Mouse (Mus musculus) limb, embryonic 15.5 days (tissue): ENCODE results near the gene Fcgr3. TPM values are rescaled to one million over a fixed set of nuclear protein-coding genes. Genes with fewer than 3 reads are reported as not detected.
A peak's percentile ranks its signal among the peaks of the same experiment; 100 is the strongest.
"Not testable (repeated sequence)": the region's sequence is repeated elsewhere in the genome, so short reads cannot be mapped to it uniquely, and the experiment has no call there.

Experiments
- ATAC-seq: fragments of 200-750 bp; cut with Nextera tagmentation; 2 replicates; pipeline ENCODE4 v1.8.0; 2017; ENCODE audit warnings: low read depth, moderate TSS enrichment; ENCODE audit not compliant: insufficient number of reproducible peaks, low FRiP score, low TSS enrichment
- H3K27ac ChIP-seq: fragments of 300-500 bp; sonication (generic); 2 replicates; pipeline ENCODE4 v1.5.1; 2015; ENCODE audit warnings: moderate library complexity, mild to moderate bottlenecking, inconsistent platforms
- H3K27me3 ChIP-seq: fragments of 300-500 bp; sonication (generic); 2 replicates; pipeline ENCODE4 v1.6.1; 2015; ENCODE audit warnings: inconsistent platforms
- H3K36me3 ChIP-seq: fragments of 300-500 bp; sonication (generic); 2 replicates; pipeline ENCODE4 v1.6.1; 2015; ENCODE audit warnings: inconsistent platforms
- H3K4me1 ChIP-seq: fragments of 300-500 bp; sonication (generic); 2 replicates; pipeline ENCODE4 v1.6.1; 2015; ENCODE audit warnings: inconsistent platforms
- H3K4me2 ChIP-seq: fragments of 300-500 bp; sonication (generic); 2 replicates; pipeline ENCODE4 v1.6.1; 2015; ENCODE audit warnings: mild to moderate bottlenecking, inconsistent platforms
- H3K4me3 ChIP-seq: fragments of 300-500 bp; sonication (generic); 2 replicates; pipeline ENCODE4 v1.5.1; 2015; ENCODE audit warnings: mild to moderate bottlenecking, inconsistent platforms
- H3K9ac ChIP-seq: fragments of 300-500 bp; sonication (generic); 2 replicates; pipeline ENCODE4 v1.6.1; 2015; ENCODE audit warnings: inconsistent platforms
- H3K9me3 ChIP-seq: fragments of 300-500 bp; sonication (generic); 2 replicates; pipeline ENCODE4 v1.6.1; 2016; ENCODE audit warnings: inconsistent platforms
- WGBS: fragments of 180-500 bp; shearing (Covaris S2); methylation state at CpG from one replicate; pipeline ENCODE4 v1.1.7; 2015; 5-methylcytosine and 5-hydroxymethylcytosine counted together
- polyA plus RNA-seq: library from polyadenylated mRNA; unstranded; fragments of >200 nt; fragmentation: Nextera tagmentation; extraction: Ambion mirVana; gene quantifications from 2 replicates; pipeline ENCODE4 v1.2.1, GENCODE M21; 2015

Fcgr3 gene
- polyA plus RNA-seq: 25.9 and 32.2 TPM in 2 replicates

- not testable (repeated sequence) for H3K9ac ChIP-seq, H3K27ac ChIP-seq, H3K36me3 ChIP-seq, H3K9me3 ChIP-seq
- WGBS: 1% methylated on average over 44 of the region's 75 CpGs
- peaks cover 11% of the 10 kb centered on the region for H3K4me1 ChIP-seq
- peaks cover 39% of the 10 kb centered on the region for H3K27me3 ChIP-seq
- H3K4me3 ChIP-seq: peak within 1 kb of the TSS; percentile 37
- H3K4me2 ChIP-seq: peak within 1 kb of the TSS; percentile 48
- peak; percentile 53 for ATAC-seq
Measured at GRCm38 (mm10) chr1:171064491-171065242, at the start of gene Fcgr3. TSS of gene Fcgr3 (minus strand) at chr1:171064935.

GRCm38 (mm10) chr1:171113873-171114299 is 49.2 kb upstream of the Fcgr3 start, which contains the start of gene Cfap126:
TSS of gene Cfap126 (plus strand) at chr1:171113918.
- Histone ChIP-seq H3K27me3 (no peaks in the 10 kb centered on the region), H3K9ac (peak within 1 kb of the TSS; percentile 65), H3K4me1 (peaks cover 19% of the 10 kb centered on the region), H3K4me3 (peak within 1 kb of the TSS; percentile 54), H3K36me3 (no peaks in the 10 kb centered on the region), H3K27ac (peak within 1 kb of the TSS; percentile 80), H3K4me2 (peak within 1 kb of the TSS; percentile 68), H3K9me3 (no peaks in the 10 kb centered on the region)
- no peak for ATAC-seq
- WGBS: under 1% methylated on average over 24 of the region's 24 CpGs

DNA sequence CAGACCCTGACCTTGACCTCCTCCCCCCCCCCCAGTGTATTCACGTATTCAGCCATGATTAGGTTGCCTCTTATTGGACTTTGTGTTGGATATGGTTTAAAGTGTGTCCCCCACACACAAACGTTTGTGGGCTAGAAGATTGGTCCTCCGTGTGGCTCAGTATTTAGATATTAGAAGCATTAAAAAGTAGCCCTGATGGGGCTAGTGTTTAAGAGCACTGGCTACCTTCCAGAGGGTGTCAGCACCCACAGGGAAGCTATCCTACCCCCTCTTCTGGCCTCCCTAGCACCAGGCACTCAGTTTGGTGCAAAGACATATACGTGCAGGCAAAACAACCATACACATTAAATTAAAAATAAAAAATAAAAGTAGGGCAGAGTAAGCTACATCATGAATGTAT is 48.3 kb upstream of the Fcgr3 start:
- no peak overlapping the region for H3K4me3 ChIP-seq
- H3K27me3 ChIP-seq: no peaks in the 10 kb centered on the region
- ATAC-seq: no peak
- H3K9ac ChIP-seq: no peak overlapping the region
- H3K9me3 ChIP-seq: no peaks in the 10 kb centered on the region
- peaks cover 19% of the 10 kb centered on the region for H3K4me1 ChIP-seq
- H3K36me3 ChIP-seq: no peaks in the 10 kb centered on the region
- H3K4me2 ChIP-seq: peak overlapping the region; percentile 68; the same call in 1 of the 2 replicates
- H3K27ac ChIP-seq: no peak overlapping the region
- WGBS: 70% methylated on average over 4 of the region's 4 CpGs

DNA sequence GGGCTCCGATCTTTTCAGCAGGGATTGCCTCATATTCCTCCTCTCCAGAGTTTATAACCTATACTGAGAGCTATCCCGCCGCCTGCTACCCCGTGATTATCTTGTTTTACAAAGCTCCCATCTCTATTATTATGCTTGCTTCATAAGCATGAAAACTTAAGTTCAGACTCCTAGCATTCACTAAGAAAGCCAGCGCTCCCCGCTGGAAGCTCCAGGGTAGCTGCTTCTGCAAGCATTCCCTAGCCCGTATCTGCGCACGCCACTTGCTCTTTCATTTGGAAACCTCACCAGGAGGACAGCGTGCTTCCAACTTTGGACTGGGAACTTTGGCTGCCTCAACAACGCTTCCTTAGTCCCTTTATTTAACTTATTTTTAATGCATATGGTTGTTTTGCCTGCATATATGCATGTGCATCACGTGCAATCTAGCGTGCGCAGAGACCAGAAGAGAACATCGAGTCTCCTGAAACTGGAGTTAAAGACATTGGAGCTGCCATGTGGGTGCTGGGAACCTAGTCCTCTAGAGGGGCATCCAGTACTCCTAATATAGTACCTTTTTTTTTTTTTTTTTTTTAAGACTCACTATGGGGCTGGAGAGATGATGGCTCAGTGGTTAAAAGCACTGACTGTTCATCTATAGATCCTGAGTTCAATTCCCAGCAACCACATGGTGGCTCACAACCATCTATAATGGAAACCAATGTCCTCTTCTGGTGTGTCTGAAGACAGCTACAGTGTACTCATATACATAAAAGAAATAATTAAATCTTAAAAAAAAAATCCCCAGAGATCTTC is 47.2 kb upstream of the Fcgr3 start:
- Histone ChIP-seq H3K9ac (0 out of 2 replicates have a peak overlapping the region, but pooled peaks have one; percentile 33), H3K27ac (peak overlapping the region; percentile 85), H3K36me3 (no peaks in the 10 kb centered on the region), H3K27me3 (no peaks in the 10 kb centered on the region), H3K9me3 (no peaks in the 10 kb centered on the region), H3K4me2 (peak overlapping the region; percentile 57), H3K4me3 (peak overlapping the region; percentile 56), H3K4me1 (peaks cover 19% of the 10 kb centered on the region)
- ATAC-seq: no peak
- 2% methylated on average over 15 of the region's 15 CpGs for WGBS

- Histone ChIP-seq H3K9ac (0 out of 2 replicates have a peak overlapping the region, but pooled peaks have one; percentile 33), H3K4me1 (peaks cover 19% of the 10 kb centered on the region), H3K9me3 (no peaks in the 10 kb centered on the region), H3K27ac (peak overlapping the region; percentile 85), H3K4me2 (peak overlapping the region; percentile 57), H3K4me3 (peak overlapping the region; percentile 56), H3K36me3 (no peaks in the 10 kb centered on the region), H3K27me3 (no peaks in the 10 kb centered on the region)
- under 1% methylated on average over 38 of the region's 38 CpGs for WGBS
- ATAC-seq: peak; percentile 90
Measured at GRCm38 (mm10) chr1:171111020-171111780, 46.5 kb upstream of the Fcgr3 start.

DNA sequence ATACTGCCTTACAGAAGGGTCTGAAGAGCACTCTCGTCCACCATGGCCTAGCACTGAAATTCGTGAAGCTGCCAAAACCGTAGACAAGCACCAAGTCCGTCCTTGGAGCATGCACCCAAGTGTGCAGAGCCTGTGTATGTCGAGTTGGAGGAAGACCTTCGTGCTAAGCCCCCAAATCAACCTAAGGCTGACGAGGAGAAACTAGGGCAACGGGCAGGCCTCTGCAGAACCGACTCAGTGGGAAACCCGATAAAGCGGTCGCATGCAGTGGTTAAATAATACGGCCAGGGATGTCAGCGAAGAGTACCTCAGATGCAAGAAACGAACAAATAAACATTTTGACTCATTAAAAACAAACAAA is 45.9 kb upstream of the Fcgr3 start:
- H3K4me1 ChIP-seq: peaks cover 19% of the 10 kb centered on the region
- peak overlapping the region; percentile 56 for H3K4me3 ChIP-seq
- H3K9ac ChIP-seq: 0 out of 2 replicates have a peak overlapping the region, but pooled peaks have one; percentile 1
- H3K9me3 ChIP-seq: no peaks in the 10 kb centered on the region
- H3K27me3 ChIP-seq: no peaks in the 10 kb centered on the region
- peak overlapping the region; percentile 85 for H3K27ac ChIP-seq
- WGBS: 12% methylated on average over 15 of the region's 15 CpGs
- no peaks in the 10 kb centered on the region for H3K36me3 ChIP-seq
- ATAC-seq: no peak
- peak overlapping the region; percentile 57 for H3K4me2 ChIP-seq

- Histone ChIP-seq H3K4me2 (no peak overlapping the region), H3K4me3 (no peak overlapping the region), H3K27me3 (no peaks in the 10 kb centered on the region), H3K27ac (0 out of 2 replicates have a peak overlapping the region, but pooled peaks have one; percentile 85), H3K9ac (no peak overlapping the region), H3K4me1 (peaks cover 19% of the 10 kb centered on the region), H3K36me3 (no peaks in the 10 kb centered on the region), H3K9me3 (no peaks in the 10 kb centered on the region)
- ATAC-seq: no peak
- 43% methylated on average over 9 of the region's 9 CpGs for WGBS
Measured at GRCm38 (mm10) chr1:171109620-171110019, 44.9 kb upstream of the Fcgr3 start.

DNA sequence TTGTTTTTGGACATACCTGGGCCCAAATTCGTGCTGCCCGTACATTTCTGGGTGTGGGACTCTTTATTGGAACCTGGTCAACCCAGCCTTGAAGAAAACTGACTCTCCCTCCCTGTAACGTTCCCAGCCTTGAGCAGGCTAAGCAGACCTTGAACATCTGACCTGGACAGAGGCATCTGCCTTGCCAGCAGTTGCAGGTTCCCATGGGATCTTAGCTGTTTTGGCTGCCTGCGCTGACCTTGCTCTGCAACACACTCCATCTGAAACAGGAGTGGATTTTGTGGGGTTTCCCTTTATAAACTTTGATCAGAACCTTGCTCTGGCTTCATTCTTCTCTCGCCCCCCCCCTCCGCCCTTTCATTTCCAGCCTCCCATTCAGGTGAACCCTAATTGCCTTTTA is 40.5 kb upstream of the Fcgr3 start:
- Histone ChIP-seq H3K36me3 (no peaks in the 10 kb centered on the region), H3K4me1 (peaks cover 4% of the 10 kb centered on the region; the same call in 1 of the 2 replicates), H3K4me2 (no peak overlapping the region), H3K9me3 (no peaks in the 10 kb centered on the region), H3K27me3 (no peaks in the 10 kb centered on the region), H3K4me3 (no peak overlapping the region), H3K27ac (no peak overlapping the region), H3K9ac (no peak overlapping the region)
- ATAC-seq: no peak
- whole genome bisulfite sequencing: 75% methylated on average over 6 of the region's 6 CpGs

DNA sequence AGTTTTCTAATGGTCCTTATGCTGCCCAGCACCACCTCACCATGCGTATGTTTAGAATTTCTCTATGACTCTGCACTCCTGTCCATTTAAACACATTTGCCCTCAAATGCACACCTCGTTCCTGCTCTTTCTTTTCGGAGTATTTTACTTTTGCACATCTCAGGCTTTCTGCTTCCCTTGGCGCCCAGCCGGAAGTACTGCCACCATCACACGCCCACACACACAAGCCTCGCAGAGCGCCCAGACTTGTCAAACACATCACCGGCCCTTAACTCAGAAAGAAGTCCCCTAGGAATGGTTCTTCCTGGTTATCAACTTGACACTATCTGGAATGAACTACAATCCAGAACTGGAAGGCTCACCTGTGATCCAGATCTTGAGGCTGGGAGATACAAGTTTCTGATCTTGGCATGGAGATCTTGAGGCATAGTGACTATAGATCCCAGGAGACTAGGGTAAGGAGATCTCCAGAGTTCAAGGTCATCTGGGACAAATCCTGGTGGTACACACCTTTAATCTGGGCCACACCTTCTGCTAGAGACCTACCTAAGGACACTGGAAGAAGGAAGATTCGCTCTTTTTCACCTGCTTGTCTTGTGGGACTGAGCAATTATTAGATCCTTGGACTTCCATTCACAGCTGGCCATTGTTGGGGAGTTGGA is 38.6 kb upstream of the Fcgr3 start:
- 14% methylated on average over 10 of the region's 10 CpGs for WGBS
- Histone ChIP-seq H3K9ac (no peak overlapping the region), H3K4me3 (peak overlapping the region; percentile 68), H3K4me1 (0 out of 2 replicates have a peak, but pooled peaks cover 3% of the 10 kb centered on the region), H3K27ac (peak overlapping the region; percentile 50; the same call in 1 of the 2 replicates), H3K36me3 (no peaks in the 10 kb centered on the region), H3K9me3 (no peaks in the 10 kb centered on the region), H3K27me3 (no peaks in the 10 kb centered on the region), H3K4me2 (peak overlapping the region; percentile 65)
- ATAC-seq: no peak

DNA sequence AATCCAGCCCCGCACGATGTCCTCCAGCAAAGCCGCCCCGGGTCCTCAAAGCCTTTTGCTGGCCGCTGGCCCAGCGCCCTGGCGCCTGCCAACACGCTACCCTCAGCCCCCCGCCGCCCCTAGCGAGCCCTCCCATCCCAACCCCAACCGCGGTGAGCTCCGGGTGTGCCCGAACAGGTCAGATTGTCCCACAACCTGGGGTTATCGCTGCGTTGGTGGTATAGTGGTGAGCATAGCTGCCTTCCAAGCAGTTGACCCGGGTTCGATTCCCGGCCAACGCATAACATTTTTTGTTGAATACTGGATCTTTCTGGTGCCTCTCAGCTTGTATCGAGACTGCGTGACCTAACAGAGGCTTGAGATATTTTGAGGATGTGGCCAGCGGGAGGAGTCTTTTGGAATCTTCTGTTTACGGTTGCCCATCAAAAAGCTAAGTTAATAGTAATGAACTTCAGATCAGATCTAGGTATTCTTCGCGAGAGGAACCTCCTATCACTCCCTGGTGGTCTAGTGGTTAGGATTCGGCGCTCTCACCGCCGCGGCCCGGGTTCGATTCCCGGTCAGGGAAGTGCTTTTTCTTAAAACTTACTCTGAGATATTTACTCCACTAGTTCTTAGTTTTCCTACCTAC is 37.9 kb upstream of the Fcgr3 start:
- Histone ChIP-seq H3K4me3 (peak overlapping the region; percentile 68), H3K9ac (peak overlapping the region; percentile 45), H3K27me3 (no peaks in the 10 kb centered on the region), H3K27ac (peak overlapping the region; percentile 79), H3K4me1 (0 out of 2 replicates have a peak, but pooled peaks cover 3% of the 10 kb centered on the region), H3K9me3 (no peaks in the 10 kb centered on the region), H3K4me2 (peak overlapping the region; percentile 65), H3K36me3 (no peaks in the 10 kb centered on the region)
- peak; percentile 87 for ATAC-seq
- WGBS: under 1% methylated on average over 35 of the region's 35 CpGs
